Mouse (Mus musculus) G1E (cell line): ENCODE results near the gene Ndufs6. TPM values are rescaled to one million over a fixed set of nuclear protein-coding genes. Genes with fewer than 3 reads are reported as not detected.

Experiments used
- ATAC-seq: 2 replicates; pipeline ENCODE4 v1.8.0; 2016; ENCODE audit warnings: mild to moderate bottlenecking; ENCODE audit not compliant: insufficient number of reproducible peaks, poor library complexity, low FRiP score, severe bottlenecking; ENCODE audit errors: extremely low read depth
- DNase-seq: peaks from one replicate; pipeline ENCODE4 v3.0.0; 2012; ENCODE audit warnings: low spot score
- H3K27me3 ChIP-seq: 2 replicates; pipeline ENCODE4 v1.6.1; 2012; ENCODE audit warnings: mild to moderate bottlenecking, low read length, inconsistent platforms; ENCODE audit not compliant: insufficient read depth
- H3K36me3 ChIP-seq: replicated peaks from 2 replicates; pipeline ENCODE3; 2012; ENCODE audit warnings: mild to moderate bottlenecking, inconsistent platforms
- H3K4me1 ChIP-seq: 2 replicates; pipeline ENCODE4 v1.6.1; 2012; ENCODE audit warnings: low read depth, low read length, inconsistent platforms, mixed read lengths; ENCODE audit not compliant: insufficient read depth
- H3K4me3 ChIP-seq: 2 replicates; pipeline ENCODE4 v1.5.1; 2012; ENCODE audit warnings: low read depth, mild to moderate bottlenecking, inconsistent platforms, low read length, moderate library complexity, mixed read lengths
- H3K9me3 ChIP-seq: replicated peaks from 2 replicates; pipeline ENCODE4 v1.6.1; 2012; ENCODE audit warnings: inconsistent platforms
- CTCF ChIP-seq: IDR thresholded peaks from 2 replicates; pipeline ENCODE4 v1.5.1; 2012; ENCODE audit warnings: low read depth, low read length, inconsistent platforms, mixed read lengths
- GATA1 ChIP-seq: IDR thresholded peaks from 2 replicates; pipeline ENCODE4 v1.6.1; 2012; ENCODE audit warnings: borderline replicate concordance, low read length, inconsistent platforms, mixed read lengths
- GATA2 ChIP-seq: IDR thresholded peaks from 2 replicates; pipeline ENCODE4 v1.6.1; 2012; ENCODE audit warnings: low read depth, low read length, inconsistent platforms, borderline replicate concordance
- POLR2AphosphoS5 ChIP-seq: IDR thresholded peaks from 2 replicates; pipeline ENCODE4 v1.6.1; 2012; ENCODE audit warnings: low read depth, low read length, inconsistent platforms; ENCODE audit not compliant: insufficient replicate concordance
- TAL1 ChIP-seq: conservative IDR thresholded peaks from 2 replicates; pipeline ENCODE4 v1.6.1; 2012; ENCODE audit warnings: low read depth, low read length, inconsistent platforms, mixed read lengths
- polyA plus RNA-seq: library from polyadenylated mRNA; stranded (reverse); fragments of >175 nt; gene quantifications from 2 replicates; pipeline ENCODE4 v1.2.3, GENCODE M21; 2012
- total RNA-seq, 2 experiments: library from RNA; stranded (forward) in 1 of 2; stranded (reverse) in 1 of 2; fragments of 200-1000 nt in 1 of 2; fragments of >200 nt in 1 of 2; fragmentation: Nextera tagmentation in 1 of 2; gene quantifications; 2 replicates each; pipeline ENCODE4 v1.2.3; 2014 to 2017

The Ndufs6 gene
- total RNA-seq (2014; fragmentation: Nextera tagmentation) (36.3 and 52.3 TPM in 2 replicates), total RNA-seq (2017) (41.8 and 45.9 TPM in 2 replicates), polyA plus RNA-seq (88.3 and 134 TPM in 2 replicates)

DNA sequence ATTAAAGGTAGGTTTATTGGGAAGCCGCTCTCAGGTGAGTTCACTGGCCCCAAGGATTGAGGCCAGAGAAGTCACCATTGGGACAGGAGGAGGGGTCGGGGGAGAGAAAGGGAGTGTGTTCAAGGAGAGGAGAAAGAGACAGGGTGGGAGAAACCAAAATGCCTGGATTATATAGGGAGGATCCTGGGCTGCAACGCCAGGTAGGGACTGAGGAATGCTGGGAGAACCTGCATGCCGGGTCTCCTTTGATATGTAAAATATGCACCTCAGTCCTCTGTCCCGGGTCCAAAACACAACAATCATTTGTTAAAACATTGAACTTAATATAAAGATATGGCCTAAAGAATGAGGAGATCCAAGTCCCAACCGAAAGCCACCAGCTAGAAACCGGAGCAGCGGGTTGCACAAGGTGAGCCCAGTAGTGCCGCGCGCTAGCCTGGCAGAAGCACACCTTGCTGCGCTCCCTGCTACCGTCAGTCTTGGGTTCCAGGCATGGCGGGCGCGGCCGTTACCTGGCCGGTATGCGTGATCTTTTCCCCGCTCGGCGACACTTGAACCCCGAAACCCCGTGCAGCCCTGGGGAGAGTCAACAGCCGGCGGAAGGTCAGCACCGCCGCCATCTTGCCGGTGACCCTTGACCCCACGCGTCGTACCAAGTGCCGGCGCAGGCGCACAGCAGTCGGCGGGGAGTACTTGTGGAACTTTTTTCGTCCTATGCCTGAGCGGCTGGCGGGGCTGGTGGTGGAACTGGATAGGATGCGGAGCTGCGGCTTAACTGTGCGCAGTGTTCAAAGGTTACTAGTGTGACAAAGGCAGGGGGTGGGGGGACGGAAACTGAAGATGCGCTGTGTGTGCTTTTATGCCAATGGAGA lies at the start of gene Ndufs6, which contains the start of gene Mrpl36:
Ndufs6 (minus strand) TSS at position 716 of the 872 bp plus-strand sequence.
Mrpl36 (plus strand) TSS at position 687 of the 872 bp plus-strand sequence.
- no peak for TF ChIP-seq GATA2
- peak; percentile 62 for DNase-seq
- Histone ChIP-seq H3K4me3 (peak within 1 kb of the TSS; percentile 86), H3K27me3 (no peaks in the 10 kb centered on the region), H3K4me1 (peaks cover 24% of the 10 kb centered on the region), H3K36me3 (peaks cover 42% of the 10 kb centered on the region), H3K9me3 (peaks cover 30% of the 10 kb centered on the region)
- ATAC-seq: peak; percentile 73

DNA sequence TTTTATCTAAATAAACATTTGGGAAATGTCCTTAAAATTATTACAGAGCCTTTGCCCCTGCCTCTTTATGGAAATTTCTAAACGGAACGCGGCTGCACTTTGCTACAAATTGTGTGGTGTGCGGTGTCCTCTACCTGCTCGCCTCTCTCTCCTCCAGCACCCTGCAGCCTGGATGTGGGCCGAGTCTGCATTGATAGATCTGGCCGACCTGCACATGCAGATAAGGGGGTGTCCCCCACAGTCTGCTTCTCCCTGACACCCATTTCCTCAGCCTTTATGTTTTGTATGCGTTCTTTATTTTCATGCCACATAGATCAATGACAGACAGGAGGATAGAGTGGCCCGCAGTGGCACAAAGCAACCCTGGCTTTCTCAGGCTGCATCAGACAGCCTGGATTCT lies 49.3 kb upstream of the Ndufs6 start:
- DNase-seq (no peak), ATAC-seq (no peak)
- TF ChIP-seq GATA2 (no peak), POLR2AphosphoS5 (no peak), TAL1 (no peak), CTCF (no peak), GATA1 (no peak)
- H3K9me3 ChIP-seq: peaks cover 32% of the 10 kb centered on the region
- H3K27me3 ChIP-seq: no peaks in the 10 kb centered on the region
- H3K4me1 ChIP-seq: no peaks in the 10 kb centered on the region
- no peaks in the 10 kb centered on the region for H3K36me3 ChIP-seq
- H3K4me3 ChIP-seq: no peak overlapping the region

DNA sequence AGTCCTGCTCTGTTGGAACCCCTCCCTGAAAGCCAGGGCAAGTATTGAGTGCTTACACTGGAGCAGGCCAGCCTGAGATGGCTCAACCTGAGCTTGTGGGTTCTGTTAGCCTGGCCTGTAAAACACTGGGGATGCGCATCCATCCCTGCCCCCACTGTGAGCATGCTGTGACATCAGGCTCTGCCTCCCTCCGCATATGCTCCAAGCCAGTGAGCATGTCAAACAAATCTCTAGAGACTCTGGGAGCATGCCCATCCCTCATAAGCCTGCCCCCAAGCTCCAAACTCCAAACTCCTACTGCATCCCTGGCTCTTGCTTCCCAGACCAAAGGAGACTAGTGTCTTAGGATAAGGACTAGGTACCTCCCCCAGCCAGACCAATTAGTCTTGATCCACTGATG lies 46.3 kb upstream of the Ndufs6 start:
- no peaks in the 10 kb centered on the region for H3K36me3 ChIP-seq
- H3K4me3 ChIP-seq: no peak overlapping the region
- no peaks in the 10 kb centered on the region for H3K27me3 ChIP-seq
- peaks cover 26% of the 10 kb centered on the region for H3K9me3 ChIP-seq
- ATAC-seq (no peak), DNase-seq (no peak)
- TF ChIP-seq GATA2 (no peak), POLR2AphosphoS5 (no peak), TAL1 (no peak), CTCF (no peak), GATA1 (no peak)
- H3K4me1 ChIP-seq: no peaks in the 10 kb centered on the region

GRCm38 (mm10) chr13:73373367-73373766 lies 45.0 kb upstream of the Ndufs6 start:
- ATAC-seq (no peak), DNase-seq (no peak)
- Histone ChIP-seq H3K4me3 (no peak overlapping the region), H3K9me3 (peaks cover 26% of the 10 kb centered on the region), H3K27me3 (no peaks in the 10 kb centered on the region), H3K36me3 (no peaks in the 10 kb centered on the region), H3K4me1 (no peaks in the 10 kb centered on the region)
- TF ChIP-seq CTCF: no peak
- no peak for TF ChIP-seq POLR2AphosphoS5
- no peak for TF ChIP-seq GATA2
- no peak for TF ChIP-seq TAL1
- no peak for TF ChIP-seq GATA1

- H3K4me3 ChIP-seq: no peak overlapping the region
- no peaks in the 10 kb centered on the region for H3K27me3 ChIP-seq
- DNase-seq: no peak
- no peaks in the 10 kb centered on the region for H3K4me1 ChIP-seq
- no peak for ATAC-seq
- no peaks in the 10 kb centered on the region for H3K36me3 ChIP-seq
- TF ChIP-seq GATA1: no peak
- no peak for TF ChIP-seq POLR2AphosphoS5
- TF ChIP-seq TAL1: no peak
- TF ChIP-seq CTCF: no peak
- no peak for TF ChIP-seq GATA2
- peaks cover 24% of the 10 kb centered on the region for H3K9me3 ChIP-seq
These were observed 28.8 kb upstream of the Ndufs6 start for GRCm38 (mm10) chr13:73357106-73357505.

- Histone ChIP-seq H3K9me3 (peaks cover 33% of the 10 kb centered on the region), H3K4me3 (no peak overlapping the region), H3K27me3 (no peaks in the 10 kb centered on the region), H3K4me1 (no peaks in the 10 kb centered on the region), H3K36me3 (no peaks in the 10 kb centered on the region)
- DNase-seq (no peak), ATAC-seq (no peak)
- no peak for TF ChIP-seq GATA2
- no peak for TF ChIP-seq GATA1
- no peak for TF ChIP-seq TAL1
- no peak for TF ChIP-seq POLR2AphosphoS5
- TF ChIP-seq CTCF: no peak
These were observed 24.1 kb upstream of the Ndufs6 start for GRCm38 (mm10) chr13:73352491-73352890.
